Mouse (Mus musculus) cerebellum, adult 2 months (tissue): ENCODE results near the gene Cbfa2t2.

Experiments
- CTCF ChIP-seq: fragments of 200-500 bp; IDR thresholded peaks from 2 replicates; pipeline ENCODE4 v1.5.1; 2011; ENCODE audit warnings: low read depth, mild to moderate bottlenecking, control low read depth, low read length, moderate library complexity, borderline replicate concordance; ENCODE audit not compliant: insufficient read depth
- POLR2A ChIP-seq: fragments of 200-500 bp; IDR thresholded peaks from 2 replicates; pipeline ENCODE4 v1.6.1; 2011; ENCODE audit warnings: low read length, control low read depth, borderline replicate concordance; ENCODE audit not compliant: insufficient read depth

GRCm38 (mm10) chr2:154474251-154475061 lies 38.2 kb downstream of the Cbfa2t2 start:
- TF ChIP-seq POLR2A, result no peak
- TF ChIP-seq CTCF, result no peak
